In the genomic region with DNA sequence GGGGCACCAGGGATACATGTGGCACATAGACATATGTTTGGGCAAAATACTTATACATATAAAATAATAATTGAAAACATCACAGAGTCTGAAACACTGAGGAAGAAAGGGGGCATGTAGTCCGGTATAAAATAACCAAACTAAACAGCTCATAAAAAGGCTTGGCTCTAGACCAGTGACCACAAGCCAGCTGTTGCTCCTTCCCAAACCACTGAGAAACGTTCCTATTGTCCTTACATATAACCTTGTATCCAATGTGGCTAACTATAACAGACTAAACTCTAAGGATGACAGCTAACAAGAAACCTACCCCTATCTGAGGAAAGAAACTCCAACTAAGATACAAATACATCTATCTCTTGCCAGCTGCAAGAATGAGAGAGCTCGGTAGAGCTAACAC, we compare ENCODE assay signal across 26 mouse cellular contexts. TPM values are rescaled to one million over a fixed set of nuclear protein-coding genes. Genes with fewer than 3 reads are reported as not detected.
"Had no signal": no experiment of that assay in that cellular context is flagged by ENCODE, and none has a peak within 500 bp of the region (broad histone marks: within the 10 kb centered on the region; RNA-seq: fewer than 3 reads in every experiment).

No protein-coding gene starts in this region.

- H3K27ac ChIP-seq: lung, embryonic 15.5 days; macrophage; midbrain, embryonic 13.5 days; midbrain, embryonic 15.5 days; neural tube, embryonic 13.5 days; neural tube, embryonic 15.5 days had no signal

- H3K4me1 ChIP-seq: lung, embryonic 15.5 days; megakaryocyte, embryonic 14.5 days; midbrain, embryonic 13.5 days; midbrain, embryonic 15.5 days; neural tube, embryonic 15.5 days had no signal

- ATAC-seq: lung, postnatal 0 days; midbrain, embryonic 13.5 days; midbrain, embryonic 15.5 days had no signal

- H3K9me3 ChIP-seq: lung, embryonic 15.5 days; midbrain, embryonic 13.5 days; midbrain, embryonic 15.5 days; neural tube, embryonic 15.5 days had no signal

- DNase-seq: lung, adult 2 months; lung, postnatal 14 days; lung, postnatal 36 days; retina, postnatal 1 day; right cerebral cortex, adult 18-20 months; right cerebral cortex, postnatal 25 days; right cerebral cortex, postnatal 4 days; spleen, adult 18-20 months; thymus, adult 18-20 months; thymus, postnatal 14 days; thymus, postnatal 36 days had no signal

- H3K36me3 ChIP-seq: lung, embryonic 15.5 days; midbrain, embryonic 13.5 days; midbrain, embryonic 15.5 days; neural tube, embryonic 13.5 days; neural tube, embryonic 15.5 days had no signal

- H3K9ac ChIP-seq: lung, embryonic 15.5 days; midbrain, embryonic 13.5 days; midbrain, embryonic 15.5 days; neural tube, embryonic 13.5 days; neural tube, embryonic 15.5 days had no signal

- H3K4me2 ChIP-seq: lung, embryonic 15.5 days; midbrain, embryonic 11.5 days; midbrain, embryonic 13.5 days; midbrain, embryonic 15.5 days; neural tube, embryonic 13.5 days; neural tube, embryonic 15.5 days had no signal

- H3K27me3 ChIP-seq: lung, embryonic 15.5 days; midbrain, embryonic 13.5 days; midbrain, embryonic 15.5 days; neural tube, embryonic 13.5 days; neural tube, embryonic 15.5 days had no signal

- H3K4me3 ChIP-seq: lung, embryonic 15.5 days; megakaryocyte, embryonic 14.5 days; midbrain, embryonic 13.5 days; midbrain, embryonic 15.5 days; neural tube, embryonic 13.5 days; neural tube, embryonic 15.5 days had no signal

RNA-seq across cellular contexts. Expression of gene Hsd17b6, which starts 33.3 kb away (rescaled TPM):
- total RNA-seq: megakaryocyte progenitor cell, adult 5-6 weeks; midbrain, postnatal 0 days; monocyte, adult 5-6 weeks had no signal
- polyA plus RNA-seq: lung, embryonic 15.5 days; lung, postnatal 0 days; macrophage; midbrain, embryonic 11.5 days; midbrain, embryonic 13.5 days; midbrain, embryonic 15.5 days; midbrain, postnatal 0 days; neural tube, embryonic 11.5 days; neural tube, embryonic 13.5 days; neural tube, embryonic 15.5 days; stomach, embryonic 14.5 days; stomach, embryonic 16.5 days had no signal
